Mouse (Mus musculus): ENCODE results near the gene Prl3d1.
"Not testable (repeated sequence)": the region's sequence is repeated elsewhere in the genome, so short reads cannot be mapped to it uniquely, and the experiment has no call there.

The Prl3d1 gene

GRCm38 (mm10) chr13:27093890-27094289 is at the start of gene Prl3d1:
Gene Prl3d1, plus strand, starts transcription at chr13:27094190.
- not testable (repeated sequence) for DNase-seq (ENCODE audit: low spot score in 2 of 2)

GRCm38 (mm10) chr13:27057270-27057669 is 36.7 kb upstream of the Prl3d1 start, which contains the start of gene Prl:
Gene Prl, plus strand, starts transcription at chr13:27057570.
- no peak for DNase-seq (ENCODE audit: low spot score in 2 of 2)

- DNase-seq (ENCODE audit: low spot score in 2 of 2), result no peak
Observed at GRCm38 (mm10) chr13:27059177-27059576, 34.8 kb upstream of the Prl3d1 start.

GRCm38 (mm10) chr13:27121398-27121797 is 27.4 kb downstream of the Prl3d1 start, which contains the start of gene Prl3d2:
Gene Prl3d2, plus strand, starts transcription at chr13:27121698.
- not testable (repeated sequence) for DNase-seq (ENCODE audit: low spot score in 2 of 2)

GRCm38 (mm10) chr13:27148264-27148663 is 54.3 kb downstream of the Prl3d1 start:
- DNase-seq (ENCODE audit: low spot score in 2 of 2), result no peak
